Comparison of ENCODE assay signal across 9 mouse cellular contexts in the genomic region with DNA sequence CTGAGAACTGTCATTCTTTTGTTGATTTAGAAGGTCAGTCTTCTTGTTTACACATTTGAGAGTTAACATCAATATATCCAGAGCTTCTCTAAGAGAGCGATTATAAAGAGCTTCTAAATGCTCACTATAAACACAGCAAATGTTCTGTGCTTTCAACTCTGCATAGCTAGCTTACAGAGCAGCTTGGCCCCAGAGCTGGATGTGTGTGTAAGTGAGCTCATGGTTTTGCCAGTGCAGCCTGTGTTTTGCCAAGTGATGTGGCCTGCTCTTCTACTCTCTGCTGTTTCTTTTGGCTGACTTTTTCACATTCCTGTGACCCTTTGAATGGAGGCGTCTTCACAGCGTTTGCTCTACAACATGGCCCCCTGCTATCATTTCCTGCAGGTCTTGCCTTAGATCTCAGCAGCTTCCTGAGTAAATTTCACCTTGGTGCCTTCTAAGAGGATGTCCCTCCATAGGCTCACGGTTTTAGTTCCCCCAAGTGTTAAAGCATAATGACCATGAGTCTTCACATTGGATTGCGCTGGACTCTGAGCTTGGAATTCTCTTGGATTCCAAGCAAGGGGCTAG.
A peak's percentile ranks its signal among the peaks of the same experiment; 100 is the strongest.
DNase-seq lines count a peak whose midpoint lies in the region; ATAC-seq and TF ChIP-seq lines count a peak whose summit lies in the region.
"Had no signal": no experiment of that assay in that cellular context is flagged by ENCODE, and none has a peak within 500 bp of the region (broad histone marks: within the 10 kb centered on the region; RNA-seq: fewer than 3 reads in every experiment).

No protein-coding gene starts in this region.

- H3K27ac ChIP-seq in heart, postnatal 0 days (ENCODE audit: low read depth) = 0 out of 2 replicates have a peak overlapping the region, but pooled peaks have one; percentile 13
- peak overlapping the region; percentile 26; the same call in 1 of the 2 replicates for H3K27ac ChIP-seq in stomach, embryonic 15.5 days
- H3K27ac ChIP-seq: forebrain, embryonic 12.5 days had no signal

- no peak overlapping the region for H3K9ac ChIP-seq in heart, postnatal 0 days (replicated peaks; ENCODE audit: low read depth, low read length)
- H3K9ac ChIP-seq in stomach, embryonic 15.5 days = no peak overlapping the region
- H3K9ac ChIP-seq: forebrain, embryonic 12.5 days had no signal

- peak; percentile 0 for DNase-seq in adrenal gland, postnatal 10 days
- no peak for DNase-seq in adrenal gland, adult 18-20 months (ENCODE audit: low spot score in 2 of 2)
- DNase-seq in right cerebral cortex, adult 18-20 months = peak; percentile 0
- DNase-seq in right cerebral cortex, postnatal 14 days = no peak
- DNase-seq in heart, postnatal 0 days (ENCODE audit: low spot score) = peak; percentile 30
- no peak for DNase-seq in frontal cortex, postnatal 10 days (ENCODE audit: low spot score in 2 of 2)

- no peaks in the 10 kb centered on the region for H3K9me3 ChIP-seq in heart, postnatal 0 days (replicated peaks; ENCODE audit: control insufficient read depth, low read length)
- H3K9me3 ChIP-seq in stomach, embryonic 15.5 days = no peaks in the 10 kb centered on the region
- H3K9me3 ChIP-seq: forebrain, embryonic 12.5 days had no signal

- H3K4me2 ChIP-seq in heart, postnatal 0 days (ENCODE audit: low read depth, low read length) = no peak overlapping the region
- H3K4me2 ChIP-seq in stomach, embryonic 15.5 days = no peak overlapping the region
- H3K4me2 ChIP-seq: forebrain, embryonic 12.5 days had no signal

- no peak for TF ChIP-seq CTCF in heart, postnatal 0 days (IDR thresholded peaks at IDR 0.05; ENCODE audit: low read depth)

- ATAC-seq in heart, postnatal 0 days (ENCODE audit: insufficient read depth, low read depth) = no peak
- ATAC-seq in stomach, embryonic 15.5 days (ENCODE audit: insufficient read depth, low FRiP score, low read depth) = no peak
- ATAC-seq in erythroblast, adult 5-6 weeks (replicated peaks; ENCODE audit: low FRiP score, poor library complexity, severe bottlenecking) = no peak

- no peaks in the 10 kb centered on the region for H3K27me3 ChIP-seq in heart, postnatal 0 days (ENCODE audit: control insufficient read depth, insufficient read depth, low read length)
- H3K27me3 ChIP-seq in stomach, embryonic 15.5 days (replicated peaks) = 0 out of 2 replicates have a peak, but pooled peaks cover 3% of the 10 kb centered on the region

- no peak overlapping the region for H3K4me3 ChIP-seq in heart, postnatal 0 days (ENCODE audit: low read depth, low read length)
- no peak overlapping the region for H3K4me3 ChIP-seq in stomach, embryonic 15.5 days (replicated peaks)
- H3K4me3 ChIP-seq: forebrain, embryonic 12.5 days had no signal

- 32% methylated on average over 5 of the region's 5 CpGs for WGBS in heart, postnatal 0 days
- 33% methylated on average over 5 of the region's 5 CpGs for WGBS in stomach, embryonic 15.5 days

- TF ChIP-seq EP300 in heart, postnatal 0 days (IDR thresholded peaks at IDR 0.05; ENCODE audit: low read depth) = no peak

- H3K36me3 ChIP-seq in heart, postnatal 0 days (replicated peaks; ENCODE audit: control insufficient read depth, insufficient read depth, low read length) = no peaks in the 10 kb centered on the region
- no peaks in the 10 kb centered on the region for H3K36me3 ChIP-seq in stomach, embryonic 15.5 days
- H3K36me3 ChIP-seq: forebrain, embryonic 12.5 days had no signal

- H3K4me1 ChIP-seq in heart, postnatal 0 days (ENCODE audit: control insufficient read depth, insufficient read depth) = no peaks in the 10 kb centered on the region
- H3K4me1 ChIP-seq in stomach, embryonic 15.5 days = no peaks in the 10 kb centered on the region
- H3K4me1 ChIP-seq: forebrain, embryonic 12.5 days had no signal

Comparison
In these comparisons a context has a peak if more than half of its experiments do, and no peak if none do; other contexts are left out.
1. DNase-seq: peak in adrenal gland, postnatal 10 days (single experiment), right cerebral cortex, adult 18-20 months (single experiment) and heart, postnatal 0 days (single experiment); none in adrenal gland, adult 18-20 months (0 of 2), right cerebral cortex, postnatal 14 days (single experiment) and frontal cortex, postnatal 10 days (0 of 2).